Mouse (Mus musculus) forebrain, embryonic 12.5 days (tissue): ENCODE measurements at regions not wholly inside any gene's neighbourhood (a gene's known extent, or its start where the extent isn't known, plus 50 kb on each side); places are given as distances from the start of the nearest gene placed in this dataset.

Experiments
- ATAC-seq: fragments of 200-750 bp; cut with Nextera tagmentation; 2 replicates; pipeline ENCODE4 v1.8.0; 2017; ENCODE audit warnings: moderate TSS enrichment; ENCODE audit not compliant: low FRiP score
- H3K27ac ChIP-seq: fragments of 300-500 bp; sonication (generic); 2 replicates; pipeline ENCODE4 v1.5.1; 2016; ENCODE audit warnings: mild to moderate bottlenecking
- H3K27me3 ChIP-seq: fragments of 300-500 bp; sonication (generic); 2 replicates; pipeline ENCODE4 v1.6.1; 2016; ENCODE audit warnings: mild to moderate bottlenecking
- H3K36me3 ChIP-seq: fragments of 300-500 bp; sonication (generic); replicated peaks from 2 replicates; pipeline ENCODE4 v1.6.1; 2016; ENCODE audit warnings: mild to moderate bottlenecking
- H3K4me1 ChIP-seq: fragments of 300-500 bp; sonication (generic); 2 replicates; pipeline ENCODE4 v1.6.1; 2016
- H3K4me2 ChIP-seq: fragments of 300-500 bp; sonication (generic); 2 replicates; pipeline ENCODE4 v1.6.1; 2016; ENCODE audit warnings: mild to moderate bottlenecking, moderate library complexity
- H3K4me3 ChIP-seq: fragments of 300-500 bp; sonication (generic); replicated peaks from 2 replicates; pipeline ENCODE4 v1.5.1; 2016; ENCODE audit warnings: mild to moderate bottlenecking
- H3K9ac ChIP-seq: fragments of 300-500 bp; sonication (generic); 2 replicates; pipeline ENCODE4 v1.6.1; 2016; ENCODE audit warnings: mild to moderate bottlenecking
- H3K9me3 ChIP-seq: fragments of 300-500 bp; sonication (generic); 2 replicates; pipeline ENCODE4 v1.6.1; 2016
- WGBS: fragments of 180-500 bp; shearing (Covaris S2); methylation state at CpG from one replicate; pipeline ENCODE4 v1.1.7; 2016; 5-methylcytosine and 5-hydroxymethylcytosine counted together

- Histone ChIP-seq H3K9ac (no peak overlapping the region), H3K4me2 (no peak overlapping the region), H3K4me3 (no peak overlapping the region), H3K36me3 (no peaks in the 10 kb centered on the region), H3K9me3 (no peaks in the 10 kb centered on the region), H3K27me3 (no peaks in the 10 kb centered on the region), H3K4me1 (peaks cover 4% of the 10 kb centered on the region; the same call in 1 of the 2 replicates), H3K27ac (no peak overlapping the region)
- 98% methylated on average over 2 of the region's 2 CpGs for WGBS
- ATAC-seq: no peak
These were observed 645.4 kb upstream of the Gm10131 start for GRCm38 (mm10) chr8:34756916-34757315.

GRCm38 (mm10) chr8:34756171-34756570 is 644.6 kb upstream of the Gm10131 start:
- no peak for ATAC-seq
- Histone ChIP-seq H3K4me2 (no peak overlapping the region), H3K9ac (no peak overlapping the region), H3K27ac (no peak overlapping the region), H3K27me3 (no peaks in the 10 kb centered on the region), H3K4me1 (peaks cover 2% of the 10 kb centered on the region; the same call in 1 of the 2 replicates), H3K4me3 (no peak overlapping the region), H3K36me3 (no peaks in the 10 kb centered on the region), H3K9me3 (no peaks in the 10 kb centered on the region)
- WGBS: 90% methylated on average over 4 of the region's 4 CpGs

- 80% methylated on average over 4 of the region's 4 CpGs for WGBS
- no peaks in the 10 kb centered on the region for H3K4me1 ChIP-seq
- H3K27me3 ChIP-seq: no peaks in the 10 kb centered on the region
- H3K4me2 ChIP-seq: no peak overlapping the region
- no peak for ATAC-seq
- H3K27ac ChIP-seq: no peak overlapping the region
- no peak overlapping the region for H3K4me3 ChIP-seq
- no peaks in the 10 kb centered on the region for H3K9me3 ChIP-seq
- H3K36me3 ChIP-seq: no peaks in the 10 kb centered on the region
- H3K9ac ChIP-seq: no peak overlapping the region
These were observed 643.9 kb upstream of the Gm10131 start for GRCm38 (mm10) chr8:34755480-34755879.

GRCm38 (mm10) chr8:34753046-34753445 is 641.5 kb upstream of the Gm10131 start:
- Histone ChIP-seq H3K36me3 (no peaks in the 10 kb centered on the region), H3K4me2 (no peak overlapping the region), H3K27me3 (no peaks in the 10 kb centered on the region), H3K9ac (no peak overlapping the region), H3K27ac (no peak overlapping the region), H3K4me3 (no peak overlapping the region), H3K4me1 (no peaks in the 10 kb centered on the region), H3K9me3 (no peaks in the 10 kb centered on the region)
- 83% methylated on average over 10 of the region's 10 CpGs for WGBS
- ATAC-seq: no peak

- 60% methylated on average over 8 of the region's 8 CpGs for WGBS
- no peak overlapping the region for H3K4me3 ChIP-seq
- H3K27me3 ChIP-seq: no peaks in the 10 kb centered on the region
- no peak overlapping the region for H3K9ac ChIP-seq
- H3K4me1 ChIP-seq: no peaks in the 10 kb centered on the region
- ATAC-seq: no peak
- no peaks in the 10 kb centered on the region for H3K36me3 ChIP-seq
- no peak overlapping the region for H3K4me2 ChIP-seq
- H3K27ac ChIP-seq: no peak overlapping the region
- H3K9me3 ChIP-seq: no peaks in the 10 kb centered on the region
These were observed 637.0 kb upstream of the Gm10131 start for GRCm38 (mm10) chr8:34748521-34748920.

GRCm38 (mm10) chr8:34745706-34746105 is 634.2 kb upstream of the Gm10131 start:
- Histone ChIP-seq H3K36me3 (no peaks in the 10 kb centered on the region), H3K4me2 (no peak overlapping the region)

GRCm38 (mm10) chr8:34744682-34745081 is 633.1 kb upstream of the Gm10131 start:
- H3K4me1 ChIP-seq: 0 out of 2 replicates have a peak, but pooled peaks cover 5% of the 10 kb centered on the region
- WGBS: 73% methylated on average over 4 of the region's 4 CpGs
- no peak for ATAC-seq
- no peak overlapping the region for H3K9ac ChIP-seq
- H3K36me3 ChIP-seq: no peaks in the 10 kb centered on the region
- no peaks in the 10 kb centered on the region for H3K27me3 ChIP-seq
- H3K4me2 ChIP-seq: no peak overlapping the region
- H3K4me3 ChIP-seq: no peak overlapping the region
- no peak overlapping the region for H3K27ac ChIP-seq
- H3K9me3 ChIP-seq: no peaks in the 10 kb centered on the region

More at GRCm38 (mm10) chr8:34745706-34746105, 634.2 kb upstream of the Gm10131 start:
- Histone ChIP-seq H3K27ac (no peak overlapping the region), H3K4me3 (no peak overlapping the region), H3K27me3 (no peaks in the 10 kb centered on the region), H3K9ac (no peak overlapping the region), H3K4me1 (0 out of 2 replicates have a peak, but pooled peaks cover 5% of the 10 kb centered on the region), H3K9me3 (no peaks in the 10 kb centered on the region)
- 91% methylated on average over 7 of the region's 7 CpGs for WGBS
- ATAC-seq: no peak

GRCm38 (mm10) chr8:34744179-34744578 is 632.6 kb upstream of the Gm10131 start:
- no peak overlapping the region for H3K4me2 ChIP-seq
- H3K4me1 ChIP-seq: 0 out of 2 replicates have a peak, but pooled peaks cover 5% of the 10 kb centered on the region
- ATAC-seq: no peak
- H3K9ac ChIP-seq: no peak overlapping the region
- no peaks in the 10 kb centered on the region for H3K9me3 ChIP-seq
- no peaks in the 10 kb centered on the region for H3K36me3 ChIP-seq
- H3K27ac ChIP-seq: no peak overlapping the region
- no peak overlapping the region for H3K4me3 ChIP-seq
- no peaks in the 10 kb centered on the region for H3K27me3 ChIP-seq

- no peak overlapping the region for H3K4me2 ChIP-seq
- H3K27me3 ChIP-seq: no peaks in the 10 kb centered on the region
- H3K27ac ChIP-seq: no peak overlapping the region
- H3K4me3 ChIP-seq: no peak overlapping the region
- no peak overlapping the region for H3K9ac ChIP-seq
- H3K9me3 ChIP-seq: no peaks in the 10 kb centered on the region
- H3K36me3 ChIP-seq: no peaks in the 10 kb centered on the region
- WGBS: 58% methylated on average over 6 of the region's 6 CpGs
- no peak; the same call in 1 of the 2 replicates for ATAC-seq
- H3K4me1 ChIP-seq: 0 out of 2 replicates have a peak, but pooled peaks cover 5% of the 10 kb centered on the region
These were observed 631.6 kb upstream of the Gm10131 start for GRCm38 (mm10) chr8:34743137-34743536.

- Histone ChIP-seq H3K4me3 (no peak overlapping the region), H3K4me2 (no peak overlapping the region), H3K4me1 (0 out of 2 replicates have a peak, but pooled peaks cover 5% of the 10 kb centered on the region), H3K27me3 (no peaks in the 10 kb centered on the region), H3K36me3 (no peaks in the 10 kb centered on the region), H3K9me3 (no peaks in the 10 kb centered on the region), H3K9ac (no peak overlapping the region), H3K27ac (no peak overlapping the region)
- ATAC-seq: no peak
- WGBS: 83% methylated on average over 10 of the region's 10 CpGs
These were observed 629.3 kb upstream of the Gm10131 start for GRCm38 (mm10) chr8:34740836-34741235.

- no peaks in the 10 kb centered on the region for H3K27me3 ChIP-seq
- H3K27ac ChIP-seq: no peak overlapping the region
- 93% methylated on average over 16 of the region's 16 CpGs for WGBS
- H3K4me1 ChIP-seq: 0 out of 2 replicates have a peak, but pooled peaks cover 5% of the 10 kb centered on the region
- H3K36me3 ChIP-seq: no peaks in the 10 kb centered on the region
- H3K4me3 ChIP-seq: no peak overlapping the region
- no peaks in the 10 kb centered on the region for H3K9me3 ChIP-seq
- H3K9ac ChIP-seq: no peak overlapping the region
- ATAC-seq: no peak
- H3K4me2 ChIP-seq: no peak overlapping the region
These were observed 628.6 kb upstream of the Gm10131 start for GRCm38 (mm10) chr8:34739836-34740804.

- no peaks in the 10 kb centered on the region for H3K27me3 ChIP-seq
- no peak for ATAC-seq
- no peak overlapping the region for H3K4me2 ChIP-seq
- H3K9ac ChIP-seq: no peak overlapping the region
- 89% methylated on average over 4 of the region's 4 CpGs for WGBS
- H3K27ac ChIP-seq: no peak overlapping the region
- H3K36me3 ChIP-seq: no peaks in the 10 kb centered on the region
- no peaks in the 10 kb centered on the region for H3K9me3 ChIP-seq
- H3K4me1 ChIP-seq: peaks cover 21% of the 10 kb centered on the region
- H3K4me3 ChIP-seq: no peak overlapping the region
These were observed 624.7 kb upstream of the Gm10131 start for GRCm38 (mm10) chr8:34736214-34736613.

- Histone ChIP-seq H3K27ac (no peak overlapping the region), H3K9ac (no peak overlapping the region), H3K4me2 (no peak overlapping the region), H3K36me3 (no peaks in the 10 kb centered on the region), H3K4me3 (no peak overlapping the region), H3K27me3 (no peaks in the 10 kb centered on the region), H3K9me3 (no peaks in the 10 kb centered on the region), H3K4me1 (peaks cover 22% of the 10 kb centered on the region)
- WGBS: 85% methylated on average over 4 of the region's 4 CpGs
- no peak for ATAC-seq
These were observed 623.5 kb upstream of the Gm10131 start for GRCm38 (mm10) chr8:34735006-34735405.
